Mouse (Mus musculus) duodenum, adult 2 months (tissue): ENCODE data around the gene Olfr1454. TPM values are rescaled to one million over a fixed set of nuclear protein-coding genes. Genes with fewer than 3 reads are reported as not detected.

Source experiments
- polyA plus RNA-seq: library from polyadenylated mRNA; depleted of rRNA; stranded (reverse); fragments of >200 nt; gene quantifications from 2 replicates; pipeline ENCODE4 v1.2.3, GENCODE M21; 2012; ENCODE audit warnings: low replicate concordance; rRNA removed

The Olfr1454 gene
- not detected in 2 replicates for polyA plus RNA-seq

DNA sequence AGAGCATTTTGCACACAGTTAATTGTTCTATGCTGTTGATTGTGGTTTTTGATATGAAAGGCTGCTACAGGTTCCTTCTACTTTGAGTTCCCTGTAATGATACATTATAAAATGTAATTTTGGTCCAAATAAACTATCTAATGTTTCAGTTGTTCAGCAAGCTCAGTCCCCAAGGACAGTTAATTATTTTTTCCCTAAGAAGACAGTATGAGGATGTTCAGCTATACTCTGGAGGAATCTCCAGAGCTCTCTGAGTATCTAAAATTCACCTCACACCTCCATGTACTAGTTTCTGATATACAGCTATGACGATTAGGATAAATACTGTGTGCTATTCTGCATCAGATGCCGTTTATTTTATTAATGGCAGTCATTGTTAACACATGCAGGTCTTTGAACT is at the start of gene Olfr1454:
Olfr1454 (plus strand) TSS at position 301 of the 400 bp plus-strand sequence.

DNA sequence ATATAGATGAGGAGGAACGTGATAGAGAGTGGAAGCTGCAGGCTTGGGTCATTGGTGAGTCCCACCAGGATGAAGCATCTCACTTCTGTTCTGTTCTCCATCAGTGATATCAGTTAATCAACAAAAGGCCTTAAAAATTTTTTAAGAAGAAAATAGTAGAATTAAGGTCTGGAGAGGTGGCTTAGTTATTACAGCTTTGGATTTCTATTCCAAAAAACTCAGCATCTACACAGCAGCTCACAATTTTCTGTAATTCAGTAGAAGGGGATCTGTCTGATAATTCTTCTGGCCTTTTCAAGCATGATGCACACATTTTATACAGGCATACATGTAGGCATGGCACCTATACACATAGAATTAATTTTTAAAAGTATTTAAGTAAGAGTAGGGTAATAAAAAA is 32.2 kb upstream of the Olfr1454 start, which contains the start of gene Olfr1453:
Olfr1453 (minus strand) TSS at position 101 of the 400 bp plus-strand sequence.

GRCm38 (mm10) chr19:13097791-13098190 is 37.4 kb downstream of the Olfr1454 start, which contains the start of gene Olfr1457:
Gene Olfr1457, minus strand, starts transcription at chr19:13097891.

GRCm38 (mm10) chr19:13106675-13107074 is 46.3 kb downstream of the Olfr1454 start, which contains the start of gene Olfr1458:
Gene Olfr1458, minus strand, starts transcription at chr19:13106775.

Other genes with a start within 250 kb of the Olfr1454 start
- gene Gm5244, start 213.9 kb upstream of the Olfr1454 start, polyA plus RNA-seq, result not detected in 2 replicates
- gene Olfr1444, start 203.3 kb upstream of the Olfr1454 start, polyA plus RNA-seq, result not detected in 2 replicates
- gene Olfr1445, start 176.8 kb upstream of the Olfr1454 start, polyA plus RNA-seq, result not detected in 2 replicates
- not detected in 2 replicates for gene Olfr1446, start 167.1 kb upstream of the Olfr1454 start, polyA plus RNA-seq
- not detected in 2 replicates for gene Olfr1447, start 156.9 kb upstream of the Olfr1454 start, polyA plus RNA-seq
- not detected in 2 replicates for gene Olfr1448, start 136.2 kb upstream of the Olfr1454 start, polyA plus RNA-seq
- gene Olfr1449, start 129.8 kb upstream of the Olfr1454 start, polyA plus RNA-seq, result not detected in 2 replicates
- not detected in 2 replicates for gene Olfr1450, start 110.4 kb upstream of the Olfr1454 start, polyA plus RNA-seq
- not detected in 2 replicates for gene Olfr1451, start 65.6 kb upstream of the Olfr1454 start, polyA plus RNA-seq
- not detected in 2 replicates for gene Olfr1453, start 32.3 kb upstream of the Olfr1454 start, polyA plus RNA-seq
- gene Olfr1457, start 37.3 kb downstream of the Olfr1454 start, polyA plus RNA-seq, result not detected in 2 replicates
- gene Olfr1458, start 46.2 kb downstream of the Olfr1454 start, polyA plus RNA-seq, result not detected in 2 replicates
- not detected in 2 replicates for gene Olfr1459, start 88.9 kb downstream of the Olfr1454 start, polyA plus RNA-seq
- gene Olfr1461, start 102.4 kb downstream of the Olfr1454 start, polyA plus RNA-seq, result not detected in 2 replicates
- not detected in 2 replicates for gene Olfr1462, start 125.1 kb downstream of the Olfr1454 start, polyA plus RNA-seq
- not detected in 2 replicates for gene Olfr1463, start 170.7 kb downstream of the Olfr1454 start, polyA plus RNA-seq